Mouse (Mus musculus): ENCODE data around the gene Thbs3.

DNA sequence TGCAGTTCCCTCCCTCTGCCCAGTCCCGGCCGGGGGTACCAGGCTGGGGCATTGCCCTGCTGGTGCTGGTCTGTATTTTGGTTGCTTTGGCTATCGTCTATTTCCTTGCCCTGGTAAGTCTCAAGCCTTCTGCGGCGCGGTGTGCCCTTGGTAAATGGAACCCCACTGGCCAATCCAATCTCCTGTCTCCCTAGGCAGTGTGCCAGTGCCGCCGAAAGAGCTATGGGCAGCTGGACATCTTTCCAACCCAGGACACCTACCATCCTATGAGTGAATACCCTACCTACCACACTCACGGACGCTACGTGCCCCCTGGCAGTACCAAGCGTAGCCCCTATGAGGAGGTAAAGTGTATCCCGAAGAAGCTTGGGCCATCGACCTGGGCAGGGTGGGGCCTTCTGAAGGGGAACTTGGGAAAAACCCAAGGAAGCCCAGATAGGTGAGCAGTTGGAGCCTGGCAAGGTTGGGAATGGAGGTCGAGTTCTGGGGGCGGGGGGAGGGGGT is 16.8 kb downstream of the Thbs3 start:
- no peak for TF ChIP-seq ZC3H11A (IDR thresholded peaks at IDR 0.05; ENCODE audit: borderline replicate concordance, low read depth, low read length)
- TF ChIP-seq CHD2 (IDR thresholded peaks at IDR 0.05; ENCODE audit: low read depth, low read length): no peak
- no peak for TF ChIP-seq HCFC1 (IDR thresholded peaks at IDR 0.05; ENCODE audit: borderline replicate concordance, insufficient read depth, low read length)
- TF ChIP-seq ZNF384 (IDR thresholded peaks at IDR 0.05; ENCODE audit: low read depth, low read length): no peak
